Mouse (Mus musculus) adrenal gland, adult 18-20 months (tissue): ENCODE measurements around the gene Vmn1r121. TPM values are rescaled to one million over a fixed set of nuclear protein-coding genes. Genes with fewer than 3 reads are reported as not detected.
"Not testable (repeated sequence)": the region's sequence is repeated elsewhere in the genome, so short reads cannot be mapped to it uniquely, and the experiment has no call there.

ENCODE experiments used
- DNase-seq, 2 experiments: peaks; one replicate each; pipeline ENCODE4 v3.0.0; 2021 to 2022; ENCODE audit warnings: low spot score in 2 of 2
- long read RNA-seq, 2 experiments: library from polyadenylated mRNA; stranded (forward); transcript quantifications; one replicate each; pipeline ENCODE4 v2.0.0; 2021
- total RNA-seq, 2 experiments: library from RNA; stranded (reverse); gene quantifications; 1 replicate in 1 of 2; 2 replicates in 1 of 2; pipeline ENCODE4 v1.2.3; 2021

Gene Vmn1r121
- not detected for total RNA-seq
- long read RNA-seq, experiment 1, result 0 reads
- long read RNA-seq, experiment 2, result 0 reads

DNA sequence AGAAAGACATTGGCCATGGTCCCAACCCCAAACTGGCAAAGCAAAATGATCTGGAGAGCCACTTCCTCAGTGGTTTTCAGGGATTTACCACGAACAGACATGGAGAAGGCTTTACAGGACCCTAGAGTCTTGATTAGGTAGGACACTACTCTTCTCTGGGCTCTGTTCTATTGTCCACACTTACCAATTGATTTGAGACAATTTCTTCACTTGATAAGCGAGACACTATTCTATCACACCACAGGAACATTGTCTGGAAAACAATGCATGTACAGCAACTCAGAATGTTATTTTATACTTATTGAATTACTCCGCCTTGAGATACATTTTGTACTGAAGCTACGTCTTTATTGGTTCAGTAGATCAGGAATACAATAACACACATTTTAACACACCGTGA lies at the start of gene Vmn1r121:
Gene Vmn1r121, minus strand, starts transcription at position 101 of the 400 bp plus-strand sequence.
- DNase-seq, result not testable (repeated sequence)

DNA sequence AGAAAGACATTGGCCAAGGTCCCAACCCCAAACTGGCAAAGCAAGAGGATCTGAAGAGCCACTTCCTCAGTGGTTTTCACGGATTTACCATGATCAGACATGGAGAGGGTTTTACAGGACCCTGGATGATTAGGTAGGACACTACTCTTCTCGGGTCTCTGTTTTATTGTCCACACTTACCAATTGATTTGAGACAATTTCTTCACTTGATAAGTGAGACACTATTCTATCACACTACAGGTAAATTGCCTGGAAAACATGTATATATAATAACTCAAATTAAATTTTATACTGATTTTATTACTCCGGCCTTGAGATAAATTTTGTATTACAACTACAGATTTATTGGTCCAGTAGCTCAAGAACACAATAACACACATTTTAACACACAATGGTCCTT lies 35.7 kb upstream of the Vmn1r121 start, which contains the start of gene Vmn1r122:
Gene Vmn1r122, minus strand, starts transcription at position 101 of the 400 bp plus-strand sequence.
- not testable (repeated sequence) for DNase-seq

DNA sequence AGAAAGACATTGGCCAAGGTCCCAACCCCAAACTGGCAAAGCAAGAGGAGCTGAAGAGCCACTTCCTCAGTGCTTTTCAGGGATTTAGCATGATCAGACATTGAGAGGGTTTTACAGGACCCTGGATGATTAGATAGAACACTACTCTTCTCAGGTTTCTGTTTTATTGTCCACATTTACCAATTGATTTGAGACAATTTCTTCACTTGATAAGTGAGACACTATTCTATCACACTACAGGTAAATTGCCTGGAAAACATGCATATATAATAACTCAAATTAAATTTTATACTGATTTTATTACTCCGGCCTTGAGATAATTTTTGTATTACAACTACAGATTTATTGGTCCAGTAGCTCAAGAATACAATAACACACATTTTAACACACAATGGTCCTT lies 44.6 kb downstream of the Vmn1r121 start, which contains the start of gene Vmn1r120:
Gene Vmn1r120, minus strand, starts transcription at position 101 of the 400 bp plus-strand sequence.
- not testable (repeated sequence) for DNase-seq

Other genes starting within 250 kb of the Vmn1r121 start
- gene Vmn1r116, start 226.3 kb downstream of the Vmn1r121 start, total RNA-seq, result not detected
- not detected for gene Vmn1r117, start 214.4 kb downstream of the Vmn1r121 start, total RNA-seq
- not detected for gene Vmn1r118, start 186.2 kb downstream of the Vmn1r121 start, total RNA-seq
- gene Vmn1r119, start 86.1 kb downstream of the Vmn1r121 start, total RNA-seq, result not detected
- not detected for gene Vmn1r120, start 44.7 kb downstream of the Vmn1r121 start, total RNA-seq
- not detected for gene Vmn1r122, start 35.6 kb upstream of the Vmn1r121 start, total RNA-seq
- not detected for gene Vmn1r123, start 63.7 kb upstream of the Vmn1r121 start, total RNA-seq
- not detected for gene Gm5157, start 91.9 kb upstream of the Vmn1r121 start, total RNA-seq
- not detected for gene Vmn1r124, start 162.1 kb upstream of the Vmn1r121 start, total RNA-seq
- gene Vmn1r125, start 173.7 kb upstream of the Vmn1r121 start, total RNA-seq, result not detected
- not detected for gene Vmn1r126, start 203.0 kb upstream of the Vmn1r121 start, total RNA-seq
- gene Vmn1r127, start 221.3 kb upstream of the Vmn1r121 start, total RNA-seq, result not detected